Mouse (Mus musculus) left cerebral cortex, postnatal 10 days (tissue): ENCODE measurements at regions not wholly inside any gene's neighbourhood (a gene's known extent, or its start where the extent isn't known, plus 50 kb on each side); places are given as distances from the start of the nearest gene placed in this dataset.

ENCODE experiments used
- DNase-seq, 2 experiments: peaks; one replicate each; pipeline ENCODE4 v3.0.0; 2021 to 2022; ENCODE audit warnings: low spot score in 2 of 2, mixed read lengths in 1 of 2; ENCODE audit errors: extremely low spot score in 1 of 2
- intact Hi-C: fragments of 180-260 bp; cut with DNase I; formaldehyde crosslinking; loops from one replicate; pipeline ENCODE4 v1.15.1; 2025

DNA sequence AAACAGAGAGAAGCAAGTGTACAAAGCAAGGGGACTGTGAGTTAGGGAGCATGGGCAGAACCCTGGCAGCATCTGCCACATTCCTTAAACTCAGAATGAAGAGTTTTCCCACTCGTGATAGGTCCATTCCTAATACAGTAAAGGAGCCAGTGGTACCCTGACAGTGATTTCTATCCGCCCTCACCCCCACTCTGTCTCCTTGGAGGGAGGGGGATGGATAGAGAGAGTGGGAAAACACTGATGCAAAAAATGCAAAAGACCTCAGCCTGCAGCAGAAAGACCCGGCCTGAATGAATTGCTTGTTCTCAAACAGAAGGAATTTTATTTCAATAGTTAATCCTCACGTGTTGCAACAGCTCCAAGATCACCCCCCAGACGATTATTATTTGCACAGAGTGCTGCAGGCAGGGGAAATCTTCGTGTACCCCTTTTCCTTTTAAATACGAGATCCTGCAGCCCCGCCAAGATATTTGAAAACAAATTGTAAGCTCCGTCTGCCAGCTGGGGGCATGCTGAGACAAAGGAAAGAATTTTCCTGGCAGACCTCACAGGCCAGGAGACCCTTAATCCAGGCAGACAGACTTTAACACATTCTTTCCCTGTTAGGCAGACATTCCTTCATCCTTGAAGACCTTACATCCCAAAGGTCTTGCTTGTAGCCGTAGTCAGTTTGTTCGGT, 68.4 kb upstream of the Kiz start:
- DNase-seq, result no peak
- intact Hi-C loops, result no loop called here

DNA sequence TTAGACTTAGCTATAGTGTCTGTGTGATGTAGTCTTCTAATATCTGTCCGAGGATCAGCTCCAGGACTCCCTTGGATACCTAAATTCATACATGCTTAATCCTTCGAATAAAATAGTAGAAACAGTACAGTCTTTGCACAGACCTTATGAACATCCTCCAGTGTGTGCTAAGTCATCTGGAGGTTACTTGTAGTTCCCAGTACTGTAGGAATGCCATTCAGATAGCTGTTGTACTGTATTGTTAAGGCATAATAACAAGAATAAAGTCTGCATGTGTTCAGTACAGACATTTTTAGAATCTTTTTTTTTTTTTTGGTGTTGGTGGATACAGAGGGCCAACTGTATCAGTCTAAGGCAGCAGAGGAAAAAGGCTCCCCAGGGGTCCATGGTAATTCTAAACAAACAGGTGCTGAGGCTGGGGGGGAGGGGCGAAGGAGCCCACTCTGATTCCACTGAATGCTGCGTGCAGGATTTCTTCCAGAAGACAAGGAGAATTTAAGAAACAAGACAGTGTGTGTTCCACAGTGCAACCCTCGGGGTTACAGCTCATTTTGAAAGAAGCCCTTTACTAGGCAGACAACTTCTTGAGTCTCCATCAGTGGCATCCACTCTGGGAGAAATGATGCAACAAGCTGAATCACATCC, 67.7 kb upstream of the Kiz start:
- peak in 1 of 2 experiments; percentile 26 for DNase-seq
- intact Hi-C loops, result no loop called here

DNA sequence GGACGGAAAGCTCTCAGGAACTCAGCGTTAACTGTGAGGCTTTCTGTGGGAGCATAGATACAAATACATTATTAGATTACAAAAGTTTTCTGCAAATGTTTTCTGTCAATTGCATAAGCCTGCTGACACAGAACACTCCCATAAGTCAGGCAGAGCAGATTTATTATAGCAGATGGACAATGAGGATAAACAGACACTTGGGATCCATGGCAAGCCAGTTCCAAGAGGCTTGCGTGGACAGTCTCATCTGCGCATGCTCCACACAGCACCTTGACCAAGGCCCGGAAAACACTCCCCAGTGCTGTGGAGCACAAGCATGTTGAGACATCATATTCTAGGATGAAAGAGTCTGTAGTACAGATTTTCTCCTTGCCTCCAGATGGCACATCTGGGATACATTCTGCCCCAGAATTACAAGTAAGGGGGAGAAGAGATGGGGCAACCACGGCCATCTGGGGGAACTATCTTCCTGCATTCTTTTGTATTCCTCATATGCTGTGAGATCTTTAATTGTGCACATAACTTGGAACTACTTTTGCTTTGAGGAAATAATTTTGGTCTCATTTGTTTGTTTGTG, 62.7 kb upstream of the Kiz start:
- no peak for DNase-seq

DNA sequence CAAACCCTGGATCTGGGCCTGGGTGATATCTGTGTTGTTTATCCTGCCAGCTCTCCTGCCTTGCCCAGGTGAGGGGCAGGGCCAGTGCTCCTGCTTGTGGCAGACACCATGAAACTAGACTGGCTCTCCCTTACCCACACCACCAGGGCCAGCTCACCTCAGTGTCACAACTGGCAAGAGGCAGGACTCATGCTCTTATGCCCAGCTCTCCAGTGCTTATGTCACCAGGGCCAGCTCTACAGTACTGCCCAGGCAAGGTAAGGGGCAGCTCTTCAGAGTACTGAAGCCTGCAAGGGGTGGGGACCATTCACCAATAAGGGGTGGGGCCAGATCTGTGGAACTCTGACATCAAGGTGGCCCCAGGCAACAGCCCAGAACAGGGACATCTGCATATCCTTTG, 52.7 kb upstream of the Kiz start:
- intact Hi-C loops, result no loop called here
- DNase-seq, result no peak

More for the DNA sequence above, 62.7 kb upstream of the Kiz start:
- intact Hi-C loops, result no loop called here
